Mouse (Mus musculus): ENCODE measurements around the gene Dda1.

GRCm38 (mm10) chr8:71462786-71463185 is 6.2 kb upstream of the Dda1 start:
- TF ChIP-seq CTCF (IDR thresholded peaks at IDR 0.05; ENCODE audit: low read depth) (no peak), EP300 (IDR thresholded peaks at IDR 0.05; ENCODE audit: low read depth) (no peak)

Measured in heart, postnatal 0 days (tissue).